Mouse (Mus musculus): ENCODE measurements around the gene Camkmt. TPM values are rescaled to one million over a fixed set of nuclear protein-coding genes. Genes with fewer than 3 reads are reported as not detected.

Gene Camkmt
- polyA plus RNA-seq, 1 experiment from 2014 or later = 16.4 TPM

DNA sequence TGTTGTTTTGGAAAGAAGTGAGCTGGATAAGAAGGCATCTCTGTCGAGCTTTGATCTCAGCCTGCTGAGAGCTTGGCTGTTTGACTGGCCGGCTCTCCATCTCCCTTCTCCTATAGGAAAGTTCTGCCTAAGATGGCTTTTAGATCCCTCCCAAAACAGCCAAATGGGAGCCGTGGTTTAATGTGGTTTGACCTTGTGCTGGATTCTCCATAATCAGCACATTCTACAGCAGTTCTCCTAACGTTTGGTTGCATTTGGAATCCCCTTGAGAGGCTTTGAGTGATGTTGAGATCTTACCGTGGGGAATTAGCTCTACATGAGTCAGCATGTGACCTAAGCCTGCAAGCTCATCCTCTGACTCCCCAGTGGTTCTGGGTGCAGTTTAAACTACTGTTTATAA, 192.1 kb downstream of the Camkmt start:
- Histone ChIP-seq H3K9me3 (ENCODE audit: control insufficient read depth, low read length) (no peaks in the 10 kb centered on the region), H3K27ac (ENCODE audit: low read length) (no peak overlapping the region), H3K4me1 (ENCODE audit: control insufficient read depth, insufficient read depth, low read length) (no peaks in the 10 kb centered on the region), H3K4me2 (ENCODE audit: low read depth, low read length) (no peak overlapping the region), H3K27me3 (replicated peaks; ENCODE audit: control insufficient read depth, insufficient read depth, low read length) (no peaks in the 10 kb centered on the region), H3K4me3 (ENCODE audit: low read length) (no peak overlapping the region), H3K9ac (ENCODE audit: low read depth, low read length) (no peak overlapping the region), H3K36me3 (ENCODE audit: control insufficient read depth, insufficient read depth, low read length) (no peaks in the 10 kb centered on the region)
- 71% methylated on average over 5 of the region's 5 CpGs for WGBS
- no peak for ATAC-seq

DNA sequence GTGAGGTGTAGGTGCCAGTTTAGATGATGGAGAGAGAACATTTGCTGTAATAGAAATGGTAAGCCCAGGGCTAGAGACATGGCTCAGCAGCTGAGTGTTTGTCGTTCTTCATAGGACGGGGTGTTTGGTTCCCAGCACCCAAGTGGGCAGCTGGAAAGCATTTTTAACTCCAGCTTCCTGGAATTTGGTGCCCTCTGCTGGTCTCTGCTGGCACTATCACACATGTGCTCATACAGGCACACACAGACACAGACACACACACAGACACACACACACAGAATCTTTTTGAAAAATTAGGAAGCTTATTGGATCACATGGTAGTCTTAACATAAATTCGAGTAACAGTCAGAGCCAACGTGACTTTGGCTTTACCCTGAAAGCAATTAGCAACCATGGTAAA, 200.8 kb downstream of the Camkmt start:
- H3K9me3 ChIP-seq (ENCODE audit: control insufficient read depth, low read length) = 0 out of 2 replicates have a peak, but pooled peaks cover 5% of the 10 kb centered on the region
- no peak overlapping the region for H3K4me3 ChIP-seq (ENCODE audit: low read length)
- no peaks in the 10 kb centered on the region for H3K27me3 ChIP-seq (replicated peaks; ENCODE audit: control insufficient read depth, insufficient read depth, low read length)
- H3K4me2 ChIP-seq (ENCODE audit: low read depth, low read length) = no peak overlapping the region
- H3K36me3 ChIP-seq (ENCODE audit: control insufficient read depth, insufficient read depth, low read length) = no peaks in the 10 kb centered on the region
- ATAC-seq = no peak
- H3K27ac ChIP-seq (ENCODE audit: low read length) = no peak overlapping the region
- WGBS = 92% methylated on average over 4 of the region's 4 CpGs
- H3K9ac ChIP-seq (ENCODE audit: low read depth, low read length) = no peak overlapping the region
- H3K4me1 ChIP-seq (ENCODE audit: control insufficient read depth, insufficient read depth, low read length) = no peaks in the 10 kb centered on the region

DNA sequence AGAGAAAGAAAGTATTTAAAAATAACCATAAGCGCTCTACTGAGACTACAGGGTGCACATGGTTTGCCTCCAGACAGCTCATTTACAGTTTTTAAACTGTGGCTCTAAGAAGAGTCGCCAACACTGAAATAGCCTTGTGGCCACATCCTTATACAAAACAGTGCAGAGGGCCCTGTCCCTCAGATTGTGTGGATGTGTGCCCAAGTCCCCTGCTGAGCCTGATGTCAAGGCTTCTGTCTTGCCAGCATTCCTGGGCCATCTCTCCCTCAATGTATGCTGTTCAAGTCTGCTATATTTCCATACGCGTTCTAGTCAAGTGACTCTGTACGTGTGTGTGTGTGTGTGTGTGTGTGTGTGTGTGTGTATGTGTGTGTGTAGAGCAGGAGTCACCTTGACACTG, 201.2 kb downstream of the Camkmt start:
- no peaks in the 10 kb centered on the region for H3K27me3 ChIP-seq (replicated peaks; ENCODE audit: control insufficient read depth, insufficient read depth, low read length)
- no peak overlapping the region for H3K27ac ChIP-seq (ENCODE audit: low read length)
- ATAC-seq = no peak
- no peaks in the 10 kb centered on the region for H3K36me3 ChIP-seq (ENCODE audit: control insufficient read depth, insufficient read depth, low read length)
- H3K9me3 ChIP-seq (ENCODE audit: control insufficient read depth, low read length) = 0 out of 2 replicates have a peak, but pooled peaks cover 5% of the 10 kb centered on the region
- 94% methylated on average over 5 of the region's 5 CpGs for WGBS
- H3K4me3 ChIP-seq (ENCODE audit: low read length) = no peak overlapping the region
- H3K4me2 ChIP-seq (ENCODE audit: low read depth, low read length) = no peak overlapping the region
- H3K9ac ChIP-seq (ENCODE audit: low read depth, low read length) = no peak overlapping the region
- H3K4me1 ChIP-seq (ENCODE audit: control insufficient read depth, insufficient read depth, low read length) = no peaks in the 10 kb centered on the region

DNA sequence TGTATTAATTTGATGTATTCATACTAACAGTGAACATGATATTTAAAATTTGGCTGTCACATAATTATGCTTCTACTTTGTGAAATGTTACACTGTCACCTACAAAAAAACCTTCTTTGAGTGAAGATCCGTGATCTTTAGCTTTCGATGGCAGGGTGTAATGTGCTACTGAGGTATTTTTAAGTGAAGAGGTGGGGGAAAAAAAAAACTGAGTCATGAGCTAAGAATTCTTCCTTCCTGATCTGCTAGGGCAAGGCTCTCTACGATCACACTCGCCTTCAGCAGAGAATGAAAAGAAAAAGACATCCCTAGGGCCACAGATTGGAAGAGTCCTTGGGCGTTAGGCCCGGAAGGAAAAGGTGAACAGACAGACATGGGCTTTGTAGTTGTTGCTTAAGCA, 201.9 kb downstream of the Camkmt start:
- H3K27me3 ChIP-seq (replicated peaks; ENCODE audit: control insufficient read depth, insufficient read depth, low read length) = no peaks in the 10 kb centered on the region
- H3K27ac ChIP-seq (ENCODE audit: low read length) = no peak overlapping the region
- H3K4me2 ChIP-seq (ENCODE audit: low read depth, low read length) = no peak overlapping the region
- 0 out of 2 replicates have a peak, but pooled peaks cover 5% of the 10 kb centered on the region for H3K9me3 ChIP-seq (ENCODE audit: control insufficient read depth, low read length)
- WGBS = 83% methylated on average over 6 of the region's 6 CpGs
- no peak overlapping the region for H3K9ac ChIP-seq (ENCODE audit: low read depth, low read length)
- H3K4me1 ChIP-seq (ENCODE audit: control insufficient read depth, insufficient read depth, low read length) = no peaks in the 10 kb centered on the region
- ATAC-seq = no peak
- no peak overlapping the region for H3K4me3 ChIP-seq (ENCODE audit: low read length)
- no peaks in the 10 kb centered on the region for H3K36me3 ChIP-seq (ENCODE audit: control insufficient read depth, insufficient read depth, low read length)

DNA sequence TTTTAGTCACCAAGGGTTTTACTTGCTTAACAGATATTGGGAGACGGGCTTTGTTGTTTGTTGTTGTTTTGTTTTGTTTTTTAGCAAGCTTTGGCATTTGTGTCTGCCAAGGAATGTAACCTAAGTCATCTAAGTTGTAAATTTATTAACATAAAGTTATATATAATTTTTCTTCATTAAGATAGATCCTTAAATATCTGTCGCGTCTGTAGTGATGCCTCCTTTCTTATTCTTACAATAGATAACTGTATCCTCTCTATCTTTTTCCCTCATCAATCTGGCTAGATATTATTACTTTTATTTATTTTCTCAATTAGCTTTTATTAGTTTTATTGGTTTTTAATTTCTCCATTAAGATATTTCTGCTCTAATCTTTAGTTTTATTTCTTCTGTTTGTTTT, 213.3 kb downstream of the Camkmt start:
- H3K4me2 ChIP-seq (ENCODE audit: low read depth, low read length) = no peak overlapping the region
- no peak overlapping the region for H3K4me3 ChIP-seq (ENCODE audit: low read length)
- ATAC-seq = no peak
- no peaks in the 10 kb centered on the region for H3K27me3 ChIP-seq (replicated peaks; ENCODE audit: control insufficient read depth, insufficient read depth, low read length)
- H3K36me3 ChIP-seq (ENCODE audit: control insufficient read depth, insufficient read depth, low read length) = no peaks in the 10 kb centered on the region
- H3K27ac ChIP-seq (ENCODE audit: low read length) = no peak overlapping the region
- 96% methylated on average over 3 of the region's 3 CpGs for WGBS
- no peaks in the 10 kb centered on the region for H3K9me3 ChIP-seq (ENCODE audit: control insufficient read depth, low read length)
- no peak overlapping the region for H3K9ac ChIP-seq (ENCODE audit: low read depth, low read length)
- no peaks in the 10 kb centered on the region for H3K4me1 ChIP-seq (ENCODE audit: control insufficient read depth, insufficient read depth, low read length)

DNA sequence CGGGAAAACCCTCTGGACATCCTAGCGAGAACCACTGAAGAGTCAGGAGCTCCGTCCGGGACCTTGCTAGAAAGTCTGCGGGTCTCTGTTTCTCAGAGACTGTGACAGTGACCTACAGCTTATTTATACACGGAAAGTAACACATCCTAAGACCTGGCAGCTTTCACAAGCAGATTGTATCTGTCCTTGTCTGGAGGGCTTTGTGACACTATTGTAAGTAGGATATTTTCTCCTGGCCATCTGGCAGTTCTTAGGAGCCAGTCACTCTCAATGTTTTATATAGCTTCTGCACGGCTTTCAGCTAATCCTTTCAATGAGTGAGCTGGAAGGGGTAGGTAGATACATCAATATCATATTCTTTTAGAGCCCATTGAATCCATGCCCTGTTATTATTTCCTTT, 218.2 kb downstream of the Camkmt start:
- no peaks in the 10 kb centered on the region for H3K4me1 ChIP-seq (ENCODE audit: control insufficient read depth, insufficient read depth, low read length)
- H3K36me3 ChIP-seq (ENCODE audit: control insufficient read depth, insufficient read depth, low read length) = no peaks in the 10 kb centered on the region
- no peak overlapping the region for H3K27ac ChIP-seq (ENCODE audit: low read length)
- no peak overlapping the region for H3K4me2 ChIP-seq (ENCODE audit: low read depth, low read length)
- no peaks in the 10 kb centered on the region for H3K9me3 ChIP-seq (ENCODE audit: control insufficient read depth, low read length)
- no peak for ATAC-seq
- no peak overlapping the region for H3K9ac ChIP-seq (ENCODE audit: low read depth, low read length)
- WGBS = 63% methylated on average over 7 of the region's 7 CpGs
- no peaks in the 10 kb centered on the region for H3K27me3 ChIP-seq (replicated peaks; ENCODE audit: control insufficient read depth, insufficient read depth, low read length)
- no peak overlapping the region for H3K4me3 ChIP-seq (ENCODE audit: low read length)

DNA sequence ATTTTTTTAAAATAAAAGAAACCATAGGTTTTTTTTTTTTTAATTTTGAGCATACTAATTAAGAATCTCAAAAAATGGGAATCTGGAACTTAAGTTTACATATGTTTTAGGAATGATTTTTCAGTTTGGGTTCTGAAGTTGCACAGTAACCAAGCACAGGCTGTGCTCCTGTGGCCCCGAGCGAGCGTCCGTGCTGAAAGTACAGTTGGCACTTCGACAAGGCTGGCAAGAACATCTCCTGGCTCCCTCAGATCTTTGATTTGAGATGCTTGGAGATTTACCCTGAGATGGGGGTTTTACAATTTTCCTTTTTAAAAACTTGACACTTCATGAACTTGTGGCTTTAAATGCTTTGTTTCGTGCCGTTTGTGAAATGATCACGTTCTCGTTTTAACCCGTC, 218.7 kb downstream of the Camkmt start:
- Histone ChIP-seq H3K9me3 (ENCODE audit: control insufficient read depth, low read length) (no peaks in the 10 kb centered on the region), H3K27ac (ENCODE audit: low read length) (no peak overlapping the region), H3K4me3 (ENCODE audit: low read length) (no peak overlapping the region), H3K27me3 (replicated peaks; ENCODE audit: control insufficient read depth, insufficient read depth, low read length) (no peaks in the 10 kb centered on the region), H3K9ac (ENCODE audit: low read depth, low read length) (no peak overlapping the region), H3K4me2 (ENCODE audit: low read depth, low read length) (no peak overlapping the region), H3K4me1 (ENCODE audit: control insufficient read depth, insufficient read depth, low read length) (no peaks in the 10 kb centered on the region), H3K36me3 (ENCODE audit: control insufficient read depth, insufficient read depth, low read length) (no peaks in the 10 kb centered on the region)
- ATAC-seq = no peak
- WGBS = 90% methylated on average over 10 of the region's 10 CpGs

DNA sequence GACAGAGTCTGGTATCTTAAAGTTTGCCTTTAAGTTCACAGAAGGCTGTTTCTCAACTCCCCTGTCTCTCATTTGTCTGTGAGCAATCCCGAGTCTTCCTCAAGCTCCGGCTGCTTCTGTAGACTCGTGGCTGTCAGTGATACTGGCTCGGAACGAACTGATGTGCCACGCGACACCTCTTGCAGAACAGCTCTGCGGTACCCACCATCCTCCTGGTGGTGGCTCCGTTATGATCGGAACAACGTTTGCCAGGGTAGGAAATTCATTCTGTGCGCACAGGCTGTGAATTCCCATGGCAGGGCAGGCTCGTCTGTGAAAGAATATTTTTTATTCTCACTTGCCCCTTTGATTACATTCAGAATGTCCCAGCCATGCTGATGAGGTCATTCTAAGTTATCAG, 221.0 kb downstream of the Camkmt start:
- WGBS = 80% methylated on average over 13 of the region's 13 CpGs
- Histone ChIP-seq H3K27ac (ENCODE audit: low read length) (no peak overlapping the region), H3K9ac (ENCODE audit: low read depth, low read length) (no peak overlapping the region), H3K27me3 (replicated peaks; ENCODE audit: control insufficient read depth, insufficient read depth, low read length) (no peaks in the 10 kb centered on the region), H3K4me2 (ENCODE audit: low read depth, low read length) (no peak overlapping the region), H3K9me3 (ENCODE audit: control insufficient read depth, low read length) (no peaks in the 10 kb centered on the region), H3K4me3 (ENCODE audit: low read length) (no peak overlapping the region), H3K4me1 (ENCODE audit: control insufficient read depth, insufficient read depth, low read length) (no peaks in the 10 kb centered on the region), H3K36me3 (ENCODE audit: control insufficient read depth, insufficient read depth, low read length) (no peaks in the 10 kb centered on the region)
- no peak for ATAC-seq

DNA sequence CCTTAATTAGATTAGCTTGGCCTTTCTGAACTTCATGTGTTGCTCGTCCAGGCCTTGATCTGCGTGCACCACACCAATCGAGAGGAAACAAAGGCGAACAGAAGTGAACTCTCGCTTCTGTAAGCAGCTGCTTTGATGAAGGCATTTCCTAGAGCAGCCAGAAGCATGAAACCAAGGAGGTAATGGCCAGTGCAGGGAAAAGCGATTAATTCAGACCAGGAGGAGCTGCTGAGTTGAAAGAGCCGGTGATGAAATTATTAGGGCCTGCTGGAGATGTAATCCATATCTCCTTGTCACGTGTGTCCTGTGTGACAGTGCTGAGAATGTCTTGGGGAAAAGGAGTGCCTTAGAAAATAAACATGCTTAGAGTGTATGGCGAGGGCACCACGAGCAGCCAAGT, 228.0 kb downstream of the Camkmt start:
- Histone ChIP-seq H3K27ac (ENCODE audit: low read length) (no peak overlapping the region), H3K36me3 (ENCODE audit: control insufficient read depth, insufficient read depth, low read length) (no peaks in the 10 kb centered on the region), H3K9ac (ENCODE audit: low read depth, low read length) (no peak overlapping the region), H3K9me3 (ENCODE audit: control insufficient read depth, low read length) (no peaks in the 10 kb centered on the region), H3K4me3 (ENCODE audit: low read length) (no peak overlapping the region), H3K4me1 (ENCODE audit: control insufficient read depth, insufficient read depth, low read length) (no peaks in the 10 kb centered on the region), H3K27me3 (replicated peaks; ENCODE audit: control insufficient read depth, insufficient read depth, low read length) (no peaks in the 10 kb centered on the region), H3K4me2 (ENCODE audit: low read depth, low read length) (no peak overlapping the region)
- ATAC-seq = no peak
- WGBS = 76% methylated on average over 10 of the region's 10 CpGs

DNA sequence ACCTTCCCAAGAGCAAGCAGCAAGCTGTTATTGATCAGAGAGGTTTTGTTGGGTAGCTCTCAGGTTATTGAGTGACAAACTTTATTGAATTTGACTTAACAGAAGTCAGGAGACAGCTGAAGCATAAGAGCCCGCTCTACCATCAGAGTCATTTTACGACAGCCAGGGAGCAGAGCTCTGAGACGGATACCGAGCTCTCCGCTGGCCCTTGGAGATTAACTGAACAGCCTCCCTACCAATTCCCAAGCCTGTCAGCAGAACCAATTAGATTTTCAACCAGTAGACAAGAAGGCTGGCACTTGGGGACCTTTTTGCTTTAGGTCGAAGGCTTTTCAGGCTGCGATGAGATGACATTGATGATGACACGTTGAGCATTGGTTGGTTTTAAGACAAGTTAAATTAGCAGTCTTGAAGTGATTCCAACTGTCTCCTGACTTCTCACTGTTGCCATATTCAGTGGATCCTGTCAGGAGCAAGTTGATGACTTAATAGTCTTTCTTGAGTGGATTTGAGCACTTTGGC, 229.5 kb downstream of the Camkmt start:
- H3K36me3 ChIP-seq (ENCODE audit: control insufficient read depth, insufficient read depth, low read length) = no peaks in the 10 kb centered on the region
- H3K4me2 ChIP-seq (ENCODE audit: low read depth, low read length) = no peak overlapping the region
- no peak for ATAC-seq
- H3K9ac ChIP-seq (ENCODE audit: low read depth, low read length) = no peak overlapping the region
- no peak overlapping the region for H3K4me3 ChIP-seq (ENCODE audit: low read length)
- no peaks in the 10 kb centered on the region for H3K27me3 ChIP-seq (replicated peaks; ENCODE audit: control insufficient read depth, insufficient read depth, low read length)
- no peaks in the 10 kb centered on the region for H3K4me1 ChIP-seq (ENCODE audit: control insufficient read depth, insufficient read depth, low read length)
- 61% methylated on average over 8 of the region's 8 CpGs for WGBS
- H3K27ac ChIP-seq (ENCODE audit: low read length) = no peak overlapping the region
- H3K9me3 ChIP-seq (ENCODE audit: control insufficient read depth, low read length) = no peaks in the 10 kb centered on the region

Measured in intestine, embryonic 16.5 days (tissue).